Mouse (Mus musculus): Measurements from ENCODE around the gene Zyg11a.
"Not testable (repeated sequence)": the region's sequence is repeated elsewhere in the genome, so short reads cannot be mapped to it uniquely, and the experiment has no call there.

Gene Zyg11a

GRCm38 (mm10) chr4:108144880-108145279, 73.0 kb downstream of the Zyg11a start, which contains the start of gene Scp2:
Gene Scp2 (minus strand): TSS chr4:108144998.
- no peak for DNase-seq (ENCODE audit: low spot score in 2 of 2)

GRCm38 (mm10) chr4:108143778-108144177, 74.1 kb downstream of the Zyg11a start:
- DNase-seq (ENCODE audit: low spot score in 2 of 2) = no peak

GRCm38 (mm10) chr4:108143178-108143577, 74.7 kb downstream of the Zyg11a start:
- DNase-seq (ENCODE audit: low spot score in 2 of 2) = not testable (repeated sequence)

- DNase-seq (ENCODE audit: low spot score in 2 of 2) = no peak
These were observed 80.9 kb downstream of the Zyg11a start for GRCm38 (mm10) chr4:108136938-108137337.
